Mouse (Mus musculus): ENCODE measurements at regions not wholly inside any gene's neighbourhood (a gene's known extent, or its start where the extent isn't known, plus 50 kb on each side); places are given as distances from the start of the nearest gene placed in this dataset.

- TF ChIP-seq POLR2A (IDR thresholded peaks at IDR 0.05; ENCODE audit: extremely low read depth, insufficient read depth, low read length) (no peak), CTCF (IDR thresholded peaks at IDR 0.05; ENCODE audit: extremely low read depth, insufficient read depth, low read length) (no peak)
Measured at GRCm38 (mm10) chr14:78204566-78204863, 103.3 kb downstream of the Tnfsf11 start.
